Mouse (Mus musculus): Measurements from ENCODE around the gene Itga9.

Gene Itga9

GRCm38 (mm10) chr9:118876902-118877301 lies 270.4 kb downstream of the Itga9 start:
- DNase-seq (ENCODE audit: low spot score): no peak

GRCm38 (mm10) chr9:118877365-118878008 lies 271.0 kb downstream of the Itga9 start:
- peak; percentile 12 for DNase-seq (ENCODE audit: low spot score)

DNA sequence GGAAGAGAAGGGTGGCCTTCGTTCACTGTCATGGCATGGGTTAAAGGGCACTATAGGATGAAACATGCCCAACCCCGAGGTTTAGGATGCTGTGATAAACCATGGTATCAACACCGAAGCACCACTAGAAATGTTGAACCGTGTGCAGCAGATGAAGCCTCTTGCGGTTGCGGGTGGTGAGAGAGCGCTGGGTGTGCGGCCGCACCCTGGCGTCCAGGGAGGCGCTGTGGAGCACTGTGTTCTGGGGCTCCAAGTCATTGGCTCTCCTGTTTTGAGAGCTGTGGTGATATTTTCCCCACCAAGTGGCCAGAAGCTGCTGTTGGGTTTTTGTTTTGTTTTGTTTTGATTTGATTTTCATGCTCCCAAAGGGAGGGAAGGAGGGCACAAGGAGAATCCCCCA lies 272.1 kb downstream of the Itga9 start:
- no peak for DNase-seq (ENCODE audit: low spot score)

- peak; percentile 6 for DNase-seq (ENCODE audit: low spot score)
These were observed 274.9 kb downstream of the Itga9 start for GRCm38 (mm10) chr9:118881281-118881945.

GRCm38 (mm10) chr9:118881946-118882284 lies 275.4 kb downstream of the Itga9 start:
- DNase-seq (ENCODE audit: low spot score): no peak

- no peak for DNase-seq (ENCODE audit: low spot score)
These were observed 276.7 kb downstream of the Itga9 start for GRCm38 (mm10) chr9:118883150-118883549.

DNA sequence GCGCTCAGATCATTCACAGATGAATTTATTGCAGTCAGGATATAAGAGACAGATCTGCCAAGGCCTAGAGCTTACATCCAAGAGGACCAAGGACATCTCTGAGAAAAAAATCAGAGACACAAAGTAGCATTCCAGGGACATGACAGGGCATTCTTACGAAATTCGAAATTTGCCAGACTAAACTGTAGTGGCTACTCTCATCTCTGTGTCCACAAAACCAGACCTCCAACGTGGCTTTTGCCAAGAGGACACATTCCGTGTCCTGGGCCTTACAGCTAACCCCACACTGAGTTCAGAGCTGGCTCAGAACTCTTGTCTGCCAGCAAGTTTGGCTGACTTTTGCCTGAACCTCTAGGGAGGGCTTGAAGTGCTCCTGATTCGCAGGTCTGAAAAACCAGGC lies 279.3 kb downstream of the Itga9 start:
- peak; percentile 5 for DNase-seq (ENCODE audit: low spot score)

GRCm38 (mm10) chr9:118887201-118887600 lies 280.7 kb downstream of the Itga9 start:
- no peak for DNase-seq (ENCODE audit: low spot score)

- DNase-seq (ENCODE audit: low spot score): no peak
These were observed 281.2 kb downstream of the Itga9 start for GRCm38 (mm10) chr9:118887734-118888133.

- DNase-seq (ENCODE audit: low spot score): no peak
These were observed 283.7 kb downstream of the Itga9 start for GRCm38 (mm10) chr9:118890149-118890548.

- no peak for DNase-seq (ENCODE audit: low spot score)
These were observed 284.2 kb downstream of the Itga9 start for GRCm38 (mm10) chr9:118890645-118891044.

GRCm38 (mm10) chr9:118891068-118891467 lies 284.6 kb downstream of the Itga9 start:
- DNase-seq (ENCODE audit: low spot score): no peak

DNA sequence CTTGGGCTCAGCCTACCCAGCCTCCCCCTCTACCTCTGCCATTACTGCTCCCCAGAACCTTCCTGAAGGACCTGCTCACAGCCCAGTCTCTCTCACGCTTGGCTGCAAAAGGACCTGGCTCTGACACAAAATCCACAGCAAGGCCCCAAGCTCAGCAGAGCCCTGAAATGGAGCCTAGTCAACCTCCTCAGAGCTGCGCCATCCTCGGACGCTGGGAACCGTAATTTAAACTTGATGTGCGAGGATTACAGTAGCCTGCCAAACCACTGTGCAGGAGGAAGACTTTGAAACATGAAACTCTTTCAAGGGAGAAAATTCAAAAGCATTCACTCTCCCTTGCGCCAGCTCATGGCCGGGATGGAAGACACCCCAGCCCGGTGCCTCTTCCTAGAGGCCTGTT lies 285.1 kb downstream of the Itga9 start:
- no peak for DNase-seq (ENCODE audit: low spot score)

GRCm38 (mm10) chr9:118895101-118895500 lies 288.6 kb downstream of the Itga9 start:
- no peak for DNase-seq (ENCODE audit: low spot score)

DNA sequence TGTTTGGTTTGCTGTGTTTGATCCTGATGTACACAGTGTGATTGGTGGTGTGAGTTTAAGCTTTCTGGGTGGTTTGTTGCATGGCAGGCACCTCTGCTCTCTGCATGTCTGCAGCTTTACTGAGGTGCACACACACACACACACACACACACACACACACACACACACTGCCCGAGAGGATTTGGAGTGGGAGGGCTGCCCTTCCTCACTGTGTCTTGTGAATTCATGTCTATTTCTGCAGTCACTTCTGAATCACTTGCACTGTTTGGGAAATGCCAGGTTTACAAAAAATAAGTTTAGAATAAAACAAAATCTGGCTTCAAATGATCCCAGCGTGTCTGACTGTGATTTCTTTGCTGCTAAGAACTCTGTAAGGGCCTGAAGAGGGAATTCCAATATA lies 294.2 kb downstream of the Itga9 start:
- DNase-seq (ENCODE audit: low spot score): no peak

GRCm38 (mm10) chr9:118901917-118902316 lies 295.4 kb downstream of the Itga9 start:
- no peak for DNase-seq (ENCODE audit: low spot score)

- DNase-seq (ENCODE audit: low spot score): peak; percentile 72
These were observed 301.6 kb downstream of the Itga9 start for GRCm38 (mm10) chr9:118907934-118908620.

DNA sequence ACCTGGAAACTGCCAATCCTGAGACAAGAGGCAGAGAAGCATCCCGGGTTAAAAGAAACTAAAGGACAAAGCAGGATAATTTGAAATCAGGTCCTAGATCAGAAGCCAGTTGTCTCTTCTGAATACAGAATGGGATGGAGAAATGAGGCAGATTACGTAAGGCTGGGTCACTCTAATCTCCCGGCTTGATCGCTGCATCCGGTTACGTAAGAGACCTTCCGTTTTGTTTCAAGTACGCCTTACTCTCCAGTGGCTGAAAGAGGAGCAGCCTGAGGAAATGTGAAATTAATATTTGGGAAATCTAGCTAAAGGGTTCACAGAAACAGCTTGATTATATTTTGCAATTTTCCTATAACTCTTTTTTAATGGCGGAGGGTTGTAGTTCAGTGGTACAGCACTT lies 306.6 kb downstream of the Itga9 start:
- peak; percentile 14 for DNase-seq (ENCODE audit: low spot score)

DNA sequence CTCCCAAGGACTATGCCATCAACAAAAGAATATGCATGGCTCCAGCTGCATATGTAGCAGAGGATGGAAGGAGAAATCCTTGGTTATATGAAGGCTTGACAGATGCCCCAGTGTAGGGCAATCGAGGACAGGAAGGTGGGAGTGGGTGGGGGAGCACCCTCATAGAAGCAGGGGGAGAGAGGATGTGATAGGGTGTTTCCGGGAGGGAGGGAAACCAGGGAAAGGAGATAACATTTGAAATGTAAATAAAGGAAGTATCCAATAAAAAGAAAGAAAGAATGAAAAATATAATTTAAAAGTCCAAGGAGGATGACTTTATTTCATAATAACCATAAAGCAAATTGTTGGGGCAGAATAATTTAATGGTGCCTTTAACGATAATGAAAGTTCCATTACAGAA lies 307.1 kb downstream of the Itga9 start:
- no peak for DNase-seq (ENCODE audit: low spot score)

DNA sequence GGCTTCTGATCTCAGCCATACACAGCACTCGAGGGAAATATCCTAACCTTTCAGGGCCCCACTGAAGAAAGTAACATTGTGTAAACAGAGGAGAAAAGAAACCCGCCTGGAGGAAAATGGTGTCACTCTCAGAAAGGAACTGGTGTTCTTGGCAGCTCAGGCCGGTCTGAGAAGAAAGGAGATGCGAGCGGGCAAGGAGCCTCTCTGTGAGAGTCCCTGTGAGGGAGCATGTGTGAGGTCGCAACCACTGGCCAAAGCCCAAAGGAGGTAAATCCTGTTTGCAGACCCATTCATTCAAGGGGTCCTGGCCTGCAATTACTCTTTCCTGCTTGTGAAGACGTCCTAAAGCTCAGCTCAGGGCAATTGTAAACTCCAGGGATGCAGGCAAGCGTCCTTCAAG lies 308.1 kb downstream of the Itga9 start:
- DNase-seq (ENCODE audit: low spot score): no peak

- no peak for DNase-seq (ENCODE audit: low spot score)
These were observed 308.8 kb downstream of the Itga9 start for GRCm38 (mm10) chr9:118915290-118915689.

- no peak for DNase-seq (ENCODE audit: low spot score)
These were observed 313.2 kb downstream of the Itga9 start for GRCm38 (mm10) chr9:118919672-118920186.

Measured in adipocyte (in vitro differentiated cells).